Mouse (Mus musculus) midbrain, embryonic 10.5 days (tissue): ENCODE measurements around the gene Zfp677. TPM values are rescaled to one million over a fixed set of nuclear protein-coding genes. Genes with fewer than 3 reads are reported as not detected.
"Not testable (repeated sequence)": the region's sequence is repeated elsewhere in the genome, so short reads cannot be mapped to it uniquely, and the experiment has no call there.

Experiments
- DNase-seq: peaks from one replicate; pipeline ENCODE4 v3.0.0-alpha.2; 2017; ENCODE audit warnings: low spot score
- H3K27ac ChIP-seq: fragments of 300-500 bp; sonication (generic); replicated peaks from 2 replicates; pipeline ENCODE4 v1.5.1; 2016; ENCODE audit warnings: mild to moderate bottlenecking
- H3K27me3 ChIP-seq: fragments of 300-500 bp; sonication (generic); 2 replicates; pipeline ENCODE4 v1.6.1; 2016; ENCODE audit warnings: low read depth, mild to moderate bottlenecking; ENCODE audit not compliant: poor library complexity, severe bottlenecking
- H3K36me3 ChIP-seq: fragments of 300-500 bp; sonication (generic); 2 replicates; pipeline ENCODE4 v1.6.1; 2016; ENCODE audit warnings: mild to moderate bottlenecking, moderate library complexity
- H3K4me1 ChIP-seq: fragments of 300-500 bp; sonication (generic); 2 replicates; pipeline ENCODE4 v1.6.1; 2016
- H3K4me3 ChIP-seq: fragments of 300-500 bp; sonication (generic); 2 replicates; pipeline ENCODE4 v1.5.1; 2016; ENCODE audit warnings: mild to moderate bottlenecking, moderate library complexity
- H3K9me3 ChIP-seq: fragments of 300-500 bp; sonication (generic); replicated peaks from 2 replicates; pipeline ENCODE4 v1.6.1; 2016; ENCODE audit warnings: mild to moderate bottlenecking
- WGBS: fragments of 180-500 bp; shearing (Covaris S2); methylation state at CpG from one replicate; pipeline ENCODE4 v1.1.7; 2016; 5-methylcytosine and 5-hydroxymethylcytosine counted together
- polyA plus RNA-seq: library from polyadenylated mRNA; unstranded; fragments of >200 nt; fragmentation: Nextera tagmentation; extraction: Ambion mirVana; gene quantifications from 2 replicates; pipeline ENCODE4 v1.2.1, GENCODE M21; 2016

Zfp677 gene
- polyA plus RNA-seq, result 2.1 and 2.4 TPM in 2 replicates

- Histone ChIP-seq H3K4me1 (peaks cover 7% of the 10 kb centered on the region), H3K27ac (peak within 1 kb of the TSS; percentile 42; the same call in 1 of the 2 replicates), H3K4me3 (peak within 1 kb of the TSS; percentile 59), H3K27me3 (no peaks in the 10 kb centered on the region), H3K9me3 (no peaks in the 10 kb centered on the region), H3K36me3 (no peaks in the 10 kb centered on the region)
- 7% methylated on average over 20 of the region's 20 CpGs for WGBS
- DNase-seq, result peak; percentile 75
These were observed at the start of gene Zfp677 for GRCm38 (mm10) chr17:21383391-21384056. Gene Zfp677 (plus strand): TSS chr17:21383748.

- WGBS, result 14% methylated on average over 3 of the region's 3 CpGs
- not testable (repeated sequence) for H3K4me3 ChIP-seq, DNase-seq, H3K9me3 ChIP-seq, H3K27me3 ChIP-seq, H3K27ac ChIP-seq, H3K36me3 ChIP-seq, H3K4me1 ChIP-seq
These were observed 15.5 kb upstream of the Zfp677 start for GRCm38 (mm10) chr17:21368018-21368417.

GRCm38 (mm10) chr17:21369925-21370719 lies 13.4 kb upstream of the Zfp677 start:
- H3K27ac ChIP-seq, result no peak overlapping the region
- 12% methylated on average over 31 of the region's 31 CpGs for WGBS
- H3K4me1 ChIP-seq, result peaks cover 6% of the 10 kb centered on the region
- H3K4me3 ChIP-seq, result peak overlapping the region; percentile 53
- H3K27me3 ChIP-seq, result no peaks in the 10 kb centered on the region
- H3K9me3 ChIP-seq, result no peaks in the 10 kb centered on the region
- H3K36me3 ChIP-seq, result no peaks in the 10 kb centered on the region
- DNase-seq, result peak; percentile 19

GRCm38 (mm10) chr17:21375311-21375710 lies 8.2 kb upstream of the Zfp677 start:
- H3K4me3 ChIP-seq, result no peak overlapping the region
- DNase-seq, result no peak
- WGBS, result 55% methylated on average over 1 of the region's 1 CpGs
- H3K36me3 ChIP-seq, result no peaks in the 10 kb centered on the region
- H3K27me3 ChIP-seq, result no peaks in the 10 kb centered on the region
- H3K27ac ChIP-seq, result no peak overlapping the region
- H3K9me3 ChIP-seq, result no peaks in the 10 kb centered on the region
- peaks cover 1% of the 10 kb centered on the region for H3K4me1 ChIP-seq

GRCm38 (mm10) chr17:21384057-21384411 lies 486 bp downstream of the Zfp677 start:
- 19% methylated on average over 8 of the region's 8 CpGs for WGBS
- H3K27me3 ChIP-seq, result no peaks in the 10 kb centered on the region
- H3K4me1 ChIP-seq, result peaks cover 7% of the 10 kb centered on the region
- H3K4me3 ChIP-seq, result peak overlapping the region; percentile 59
- H3K9me3 ChIP-seq, result no peaks in the 10 kb centered on the region
- H3K36me3 ChIP-seq, result no peaks in the 10 kb centered on the region
- H3K27ac ChIP-seq, result no peak overlapping the region; the same call in 1 of the 2 replicates
- no peak for DNase-seq

GRCm38 (mm10) chr17:21422664-21423599 lies 39.4 kb downstream of the Zfp677 start, which contains the start of gene Zfp54:
Gene Zfp54 (plus strand): TSS chr17:21423227.
- WGBS, result under 1% methylated on average over 22 of the region's 22 CpGs
- H3K27ac ChIP-seq, result peak within 1 kb of the TSS; percentile 74

DNA sequence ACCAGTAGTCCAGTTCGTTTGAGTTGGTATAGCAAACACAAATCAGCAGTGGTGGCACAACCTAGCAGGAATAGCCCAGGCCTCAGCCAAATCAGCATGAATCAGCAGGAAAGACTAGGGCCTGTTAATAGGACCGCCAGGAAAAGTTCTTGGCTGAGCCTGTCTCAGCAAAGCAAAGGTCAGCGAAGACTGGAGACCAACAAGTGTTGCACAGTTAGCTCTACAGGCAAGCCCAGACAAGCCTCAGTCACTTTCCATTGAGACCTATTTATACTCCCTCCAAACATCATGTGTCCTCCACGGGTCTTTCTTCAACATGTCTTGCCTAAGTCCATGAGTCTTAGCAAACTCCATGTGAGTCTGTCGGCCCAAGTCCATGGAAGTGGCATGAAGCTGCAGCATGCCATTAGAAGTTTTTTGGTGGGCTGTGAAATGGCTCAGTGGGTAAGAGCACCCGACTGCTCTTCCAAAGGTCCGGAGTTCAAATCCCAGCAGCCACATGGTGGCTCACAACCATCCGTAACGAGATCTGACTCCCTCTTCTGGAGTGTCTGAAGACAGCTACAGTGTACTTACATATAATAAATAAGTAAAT lies 55.4 kb downstream of the Zfp677 start:
- H3K27ac ChIP-seq, H3K36me3 ChIP-seq, H3K9me3 ChIP-seq, H3K27me3 ChIP-seq, H3K4me3 ChIP-seq, DNase-seq, H3K4me1 ChIP-seq: not testable (repeated sequence)
- WGBS, result 86% methylated on average over 9 of the region's 9 CpGs

More at GRCm38 (mm10) chr17:21422664-21423599, 39.4 kb downstream of the Zfp677 start, which contains the start of gene Zfp54:
- Histone ChIP-seq H3K4me1 (peaks cover 7% of the 10 kb centered on the region), H3K36me3 (no peaks in the 10 kb centered on the region), H3K4me3 (peak within 1 kb of the TSS; percentile 60), H3K27me3 (no peaks in the 10 kb centered on the region), H3K9me3 (no peaks in the 10 kb centered on the region)
- peak; percentile 59 for DNase-seq

Other genes with a start within 250 kb of the Zfp677 start
- not detected in 2 replicates for gene Vmn1r234, start 157.7 kb upstream of the Zfp677 start, polyA plus RNA-seq
- gene Vmn1r235, start 127.3 kb upstream of the Zfp677 start, polyA plus RNA-seq, result not detected in 2 replicates
- not detected in 2 replicates for gene Vmn1r236, start 100.8 kb upstream of the Zfp677 start, polyA plus RNA-seq
- not detected in 2 replicates for gene Vmn1r237, start 71.9 kb upstream of the Zfp677 start, polyA plus RNA-seq
- gene Zfp54, start 39.5 kb downstream of the Zfp677 start, polyA plus RNA-seq, result 2.9 and 3.0 TPM in 2 replicates
- 13.3 and 13.4 TPM in 2 replicates for gene Zfp51, start 66.6 kb downstream of the Zfp677 start, polyA plus RNA-seq
- gene Zfp53, start 105.2 kb downstream of the Zfp677 start, polyA plus RNA-seq, result 10.0 and 10.3 TPM in 2 replicates
- 1.7 and 2.2 TPM in 2 replicates for gene Zfp52, start 151.8 kb downstream of the Zfp677 start, polyA plus RNA-seq
- 14.0 and 14.6 TPM in 2 replicates for gene Zfp948, start 183.3 kb downstream of the Zfp677 start, polyA plus RNA-seq